Mouse (Mus musculus): ENCODE measurements around the gene Kcmf1. TPM values are rescaled to one million over a fixed set of nuclear protein-coding genes. Genes with fewer than 3 reads are reported as not detected.

Gene Kcmf1
- total RNA-seq (2021), result 10 to 100 TPM; 62.3 to 64.6 TPM

GRCm38 (mm10) chr6:72899781-72900681 lies at the start of gene Kcmf1:
Kcmf1 (minus strand) TSS chr6:72899979.
- DNase-seq, result peak; percentile 66 to 71

GRCm38 (mm10) chr6:72949161-72949756 lies 49.5 kb upstream of the Kcmf1 start:
- peak; percentile 70 to 71 for DNase-seq

GRCm38 (mm10) chr6:72948392-72948791 lies 48.6 kb upstream of the Kcmf1 start:
- no peak for DNase-seq

- no peak for DNase-seq
Observed at GRCm38 (mm10) chr6:72947960-72948359, 48.2 kb upstream of the Kcmf1 start.

- peak; percentile 36 to 68 for DNase-seq
Observed at GRCm38 (mm10) chr6:72940493-72940892, 40.7 kb upstream of the Kcmf1 start.

- no peak for DNase-seq
Observed at GRCm38 (mm10) chr6:72937859-72938258, 38.1 kb upstream of the Kcmf1 start.

GRCm38 (mm10) chr6:72937430-72937829 lies 37.7 kb upstream of the Kcmf1 start:
- DNase-seq, result no peak

GRCm38 (mm10) chr6:72932955-72933354 lies 33.2 kb upstream of the Kcmf1 start:
- no peak for DNase-seq

- no peak for DNase-seq
Observed at GRCm38 (mm10) chr6:72931533-72931932, 31.8 kb upstream of the Kcmf1 start.

- DNase-seq, result no peak
Observed at GRCm38 (mm10) chr6:72929795-72930398, 30.1 kb upstream of the Kcmf1 start.

- DNase-seq, result no peak
Observed at GRCm38 (mm10) chr6:72926755-72927482, 27.1 kb upstream of the Kcmf1 start.

- DNase-seq, result no peak
Observed at GRCm38 (mm10) chr6:72926031-72926430, 26.3 kb upstream of the Kcmf1 start.

GRCm38 (mm10) chr6:72923381-72923780 lies 23.6 kb upstream of the Kcmf1 start:
- no peak for DNase-seq

GRCm38 (mm10) chr6:72921081-72921480 lies 21.3 kb upstream of the Kcmf1 start:
- no peak for DNase-seq

GRCm38 (mm10) chr6:72918510-72919033 lies 18.8 kb upstream of the Kcmf1 start:
- no peak for DNase-seq

GRCm38 (mm10) chr6:72916330-72916729 lies 16.6 kb upstream of the Kcmf1 start:
- no peak for DNase-seq

GRCm38 (mm10) chr6:72914087-72914749 lies 14.4 kb upstream of the Kcmf1 start:
- no peak for DNase-seq

- no peak for DNase-seq
Observed at GRCm38 (mm10) chr6:72911261-72911660, 11.5 kb upstream of the Kcmf1 start.

GRCm38 (mm10) chr6:72902254-72902990 lies 2.6 kb upstream of the Kcmf1 start:
- no peak for DNase-seq

GRCm38 (mm10) chr6:72900952-72901351 lies 1.2 kb upstream of the Kcmf1 start:
- DNase-seq, result no peak

- peak in 1 of 2 experiments; percentile 65 for DNase-seq
Observed at GRCm38 (mm10) chr6:72899201-72899780, 488 bp downstream of the Kcmf1 start.
